Mouse (Mus musculus): ENCODE results near the gene A030003K21Rik. TPM values are rescaled to one million over a fixed set of nuclear protein-coding genes. Genes with fewer than 3 reads are reported as not detected.
"Not testable (repeated sequence)": the region's sequence is repeated elsewhere in the genome, so short reads cannot be mapped to it uniquely, and the experiment has no call there.

A030003K21Rik gene
- polyA plus RNA-seq, 1 experiment from 2014 or later: not detected

DNA sequence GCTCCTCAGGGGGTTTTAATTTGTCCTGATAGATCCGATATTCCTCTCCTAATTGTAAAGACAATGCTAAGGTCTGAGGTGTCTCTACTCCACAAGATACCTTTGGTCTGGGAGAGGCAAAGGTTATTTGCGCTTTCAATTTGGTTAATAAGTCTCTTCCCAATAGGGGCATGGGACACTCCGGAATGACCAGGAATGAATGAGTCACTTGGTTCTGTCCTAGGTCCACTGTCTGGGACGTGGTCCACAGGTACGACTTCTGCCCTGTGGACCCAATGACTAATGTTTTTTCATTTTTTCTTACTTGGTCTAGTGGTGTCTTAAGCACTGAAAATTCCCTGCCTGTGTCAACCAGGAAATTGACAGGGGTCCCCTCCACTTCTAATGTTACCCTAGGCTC is 4.5 kb downstream of the A030003K21Rik start:
- H3K9me3 ChIP-seq (replicated peaks; ENCODE audit: control insufficient read depth, low read length): peaks cover 11% of the 10 kb centered on the region
- 90% methylated on average over 5 of the region's 5 CpGs for WGBS
- no peak for ATAC-seq (replicated peaks; ENCODE audit: extremely low read depth, insufficient read depth, low FRiP score)
- H3K27ac ChIP-seq (ENCODE audit: low read length): no peak overlapping the region
- H3K4me1 ChIP-seq (ENCODE audit: control insufficient read depth, insufficient read depth, low read length): no peaks in the 10 kb centered on the region
- H3K4me3 ChIP-seq (ENCODE audit: low read length): no peak overlapping the region
- no peak overlapping the region for H3K9ac ChIP-seq (ENCODE audit: low read length)
- no peak overlapping the region for H3K4me2 ChIP-seq (ENCODE audit: low read depth, low read length)
- H3K27me3 ChIP-seq (ENCODE audit: control insufficient read depth, insufficient read depth, low read length): no peaks in the 10 kb centered on the region
- H3K36me3 ChIP-seq (ENCODE audit: control insufficient read depth, insufficient read depth): no peaks in the 10 kb centered on the region

DNA sequence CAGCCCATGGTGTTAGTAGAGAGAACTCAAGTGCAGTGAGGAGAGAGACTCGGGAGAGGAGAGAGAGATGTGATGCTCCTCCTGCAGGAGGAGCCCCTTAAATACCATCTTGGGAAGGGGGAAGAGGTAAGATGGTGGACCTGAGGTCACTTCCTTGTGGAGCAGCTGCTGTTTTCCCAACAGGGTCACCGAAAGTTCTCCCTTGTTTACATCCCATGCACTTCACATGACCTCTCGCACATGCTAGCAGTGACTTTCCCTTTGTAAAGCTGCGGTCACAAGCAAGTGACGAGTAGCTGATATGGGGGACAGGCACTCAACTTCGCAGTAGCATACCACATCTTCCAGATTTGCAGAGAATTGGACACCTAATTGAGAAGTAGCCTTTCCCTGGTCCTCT is 11.9 kb downstream of the A030003K21Rik start, which contains the start of gene Gm6217:
Gene Gm6217, minus strand, starts transcription at position 74 of the 400 bp plus-strand sequence.
- not testable (repeated sequence) for H3K4me2 ChIP-seq (ENCODE audit: low read depth, low read length); ATAC-seq (replicated peaks; ENCODE audit: extremely low read depth, insufficient read depth, low FRiP score)
- WGBS: no CpG with 5 or more reads among the region's 6 CpGs

DNA sequence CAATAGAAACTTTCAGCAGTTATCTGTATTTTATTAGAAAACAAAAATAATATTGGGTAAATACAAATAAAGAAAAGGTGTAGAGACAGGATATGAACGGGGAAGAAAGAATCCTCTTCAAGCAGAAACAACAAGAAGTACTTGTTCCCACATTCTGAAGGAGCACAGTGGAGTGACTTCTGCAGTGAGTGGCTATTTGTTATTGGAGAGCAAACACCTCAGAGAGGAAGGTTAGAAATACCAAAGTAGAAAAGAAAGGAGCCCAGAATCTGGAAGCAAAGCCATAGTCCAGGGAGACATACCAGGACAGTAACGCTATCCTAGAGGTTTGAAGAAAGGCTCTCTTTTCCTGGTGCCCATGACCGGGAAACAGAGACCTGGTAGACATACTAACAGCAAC is 12.6 kb downstream of the A030003K21Rik start:
- H3K9me3 ChIP-seq (replicated peaks; ENCODE audit: control insufficient read depth, low read length); H3K36me3 ChIP-seq (ENCODE audit: control insufficient read depth, insufficient read depth); H3K27me3 ChIP-seq (ENCODE audit: control insufficient read depth, insufficient read depth, low read length); ATAC-seq (replicated peaks; ENCODE audit: extremely low read depth, insufficient read depth, low FRiP score); H3K4me1 ChIP-seq (ENCODE audit: control insufficient read depth, insufficient read depth, low read length); H3K9ac ChIP-seq (ENCODE audit: low read length); H3K27ac ChIP-seq (ENCODE audit: low read length); H3K4me3 ChIP-seq (ENCODE audit: low read length); H3K4me2 ChIP-seq (ENCODE audit: low read depth, low read length): not testable (repeated sequence)
- 91% methylated on average over 3 of the region's 3 CpGs for WGBS

More for the DNA sequence above, 11.9 kb downstream of the A030003K21Rik start, which contains the start of gene Gm6217:
- H3K4me1 ChIP-seq (ENCODE audit: control insufficient read depth, insufficient read depth, low read length); H3K27me3 ChIP-seq (ENCODE audit: control insufficient read depth, insufficient read depth, low read length); H3K9ac ChIP-seq (ENCODE audit: low read length); H3K4me3 ChIP-seq (ENCODE audit: low read length); H3K36me3 ChIP-seq (ENCODE audit: control insufficient read depth, insufficient read depth); H3K27ac ChIP-seq (ENCODE audit: low read length); H3K9me3 ChIP-seq (replicated peaks; ENCODE audit: control insufficient read depth, low read length): not testable (repeated sequence)

DNA sequence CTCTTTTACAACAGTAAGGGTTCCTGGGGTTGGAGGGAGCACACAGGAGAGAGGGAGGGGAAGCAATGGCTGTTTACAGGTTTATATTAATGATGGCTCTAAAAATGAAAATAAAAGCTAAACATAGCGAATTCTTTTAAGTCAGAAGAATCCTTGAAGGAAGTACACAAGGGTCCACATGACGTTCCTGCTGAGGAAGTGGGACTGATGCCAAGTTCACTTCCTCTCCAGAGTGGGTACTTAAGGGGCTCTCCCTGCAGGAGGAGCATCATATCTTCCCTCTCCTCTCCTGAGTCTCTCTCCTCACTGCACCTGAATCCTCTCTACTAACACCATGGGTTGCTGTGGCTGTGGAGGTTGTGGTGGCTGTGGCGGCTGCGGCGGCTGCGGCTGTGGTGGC is 18.5 kb downstream of the A030003K21Rik start, which contains the start of gene A030014E15Rik:
Gene A030014E15Rik, plus strand, starts transcription at position 268 of the 400 bp plus-strand sequence.
- H3K9me3 ChIP-seq (replicated peaks; ENCODE audit: control insufficient read depth, low read length): no peaks in the 10 kb centered on the region
- H3K4me2 ChIP-seq (ENCODE audit: low read depth, low read length): no peak within 1 kb of the TSS
- no peaks in the 10 kb centered on the region for H3K4me1 ChIP-seq (ENCODE audit: control insufficient read depth, insufficient read depth, low read length)
- no peak within 1 kb of the TSS for H3K9ac ChIP-seq (ENCODE audit: low read length)
- 82% methylated on average over 6 of the region's 6 CpGs for WGBS
- no peak within 1 kb of the TSS for H3K27ac ChIP-seq (ENCODE audit: low read length)
- no peak for ATAC-seq (replicated peaks; ENCODE audit: extremely low read depth, insufficient read depth, low FRiP score)
- no peak within 1 kb of the TSS for H3K4me3 ChIP-seq (ENCODE audit: low read length)
- H3K36me3 ChIP-seq (ENCODE audit: control insufficient read depth, insufficient read depth): no peaks in the 10 kb centered on the region
- no peaks in the 10 kb centered on the region for H3K27me3 ChIP-seq (ENCODE audit: control insufficient read depth, insufficient read depth, low read length)

DNA sequence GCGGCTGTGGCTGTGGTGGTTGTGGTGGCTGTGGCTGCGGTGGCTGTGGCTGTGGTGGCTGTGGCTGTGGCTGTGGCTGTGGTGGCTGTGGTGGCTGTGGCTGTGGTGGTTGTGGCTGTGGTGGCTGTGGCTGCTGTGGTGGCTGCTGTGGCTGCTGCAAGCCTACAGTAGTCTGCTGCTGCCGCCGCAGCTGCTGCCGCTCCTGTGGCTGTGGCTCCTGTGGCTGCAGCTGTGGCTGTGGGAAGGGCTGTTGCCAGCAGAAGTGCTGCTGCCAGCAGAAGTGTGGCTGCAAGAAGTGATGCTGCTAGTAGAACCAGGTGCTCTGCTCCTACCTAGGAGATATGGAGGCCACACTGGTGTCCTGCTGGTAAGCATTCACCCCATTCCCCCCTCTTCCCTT is 29.8 kb downstream of the A030003K21Rik start:
- H3K27me3 ChIP-seq (ENCODE audit: control insufficient read depth, insufficient read depth, low read length); H3K27ac ChIP-seq (ENCODE audit: low read length); H3K36me3 ChIP-seq (ENCODE audit: control insufficient read depth, insufficient read depth); H3K4me1 ChIP-seq (ENCODE audit: control insufficient read depth, insufficient read depth, low read length); ATAC-seq (replicated peaks; ENCODE audit: extremely low read depth, insufficient read depth, low FRiP score); H3K9ac ChIP-seq (ENCODE audit: low read length); H3K4me3 ChIP-seq (ENCODE audit: low read length); H3K9me3 ChIP-seq (replicated peaks; ENCODE audit: control insufficient read depth, low read length); H3K4me2 ChIP-seq (ENCODE audit: low read depth, low read length): not testable (repeated sequence)
- WGBS: 86% methylated on average over 4 of the region's 5 CpGs

DNA sequence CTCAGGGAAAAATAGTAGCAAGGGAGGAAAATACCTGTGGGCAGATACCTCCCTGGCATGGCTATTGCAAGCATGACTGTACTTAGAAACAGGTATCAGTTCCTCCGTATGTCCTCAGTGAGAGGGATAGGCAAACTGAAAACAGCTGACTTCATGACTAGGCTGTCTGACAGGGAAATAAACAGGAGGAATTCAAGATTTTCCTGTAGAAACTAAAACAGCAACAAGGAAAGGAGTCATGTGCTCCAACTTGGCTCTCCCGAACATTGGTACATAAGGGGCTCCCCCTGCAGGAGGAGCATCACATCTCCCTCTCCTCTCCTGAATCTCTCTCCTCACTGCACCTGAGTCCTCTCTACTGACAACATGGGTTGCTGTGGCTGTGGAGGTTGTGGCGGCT is 30.2 kb downstream of the A030003K21Rik start, which contains the start of gene A030005L19Rik:
Gene A030005L19Rik, plus strand, starts transcription at position 301 of the 400 bp plus-strand sequence.
- Histone ChIP-seq H3K9ac (ENCODE audit: low read length) (no peak within 1 kb of the TSS), H3K27ac (ENCODE audit: low read length) (no peak within 1 kb of the TSS), H3K27me3 (ENCODE audit: control insufficient read depth, insufficient read depth, low read length) (no peaks in the 10 kb centered on the region), H3K4me3 (ENCODE audit: low read length) (no peak within 1 kb of the TSS), H3K36me3 (ENCODE audit: control insufficient read depth, insufficient read depth) (no peaks in the 10 kb centered on the region), H3K4me2 (ENCODE audit: low read depth, low read length) (no peak within 1 kb of the TSS), H3K4me1 (ENCODE audit: control insufficient read depth, insufficient read depth, low read length) (no peaks in the 10 kb centered on the region), H3K9me3 (replicated peaks; ENCODE audit: control insufficient read depth, low read length) (no peaks in the 10 kb centered on the region)
- ATAC-seq (replicated peaks; ENCODE audit: extremely low read depth, insufficient read depth, low FRiP score): no peak
- WGBS: 83% methylated on average over 3 of the region's 3 CpGs

DNA sequence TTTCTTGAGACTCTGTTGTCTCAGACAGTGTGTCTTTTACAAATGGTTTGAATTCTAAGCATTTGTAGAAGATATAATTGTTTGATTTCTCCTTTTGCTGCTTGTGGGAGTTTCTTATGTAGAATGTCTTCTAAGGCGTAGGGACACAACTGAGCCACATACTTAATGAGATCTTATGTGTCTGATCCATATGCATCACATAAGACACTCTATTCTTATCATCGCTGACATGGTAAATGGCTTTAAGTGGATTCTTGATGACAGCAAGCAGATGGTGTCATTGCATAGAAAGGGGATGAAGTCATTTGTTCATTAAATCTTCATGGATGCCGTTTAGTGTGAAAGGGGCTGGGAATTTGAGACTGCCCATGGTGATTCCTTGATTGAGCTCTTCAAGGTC is 37.3 kb downstream of the A030003K21Rik start:
- H3K36me3 ChIP-seq (ENCODE audit: control insufficient read depth, insufficient read depth): peaks cover 16% of the 10 kb centered on the region
- H3K27me3 ChIP-seq (ENCODE audit: control insufficient read depth, insufficient read depth, low read length): no peaks in the 10 kb centered on the region
- no peaks in the 10 kb centered on the region for H3K9me3 ChIP-seq (replicated peaks; ENCODE audit: control insufficient read depth, low read length)
- ATAC-seq (replicated peaks; ENCODE audit: extremely low read depth, insufficient read depth, low FRiP score): no peak
- H3K4me3 ChIP-seq (ENCODE audit: low read length): no peak overlapping the region
- 47% methylated on average over 3 of the region's 3 CpGs for WGBS
- H3K4me1 ChIP-seq (ENCODE audit: control insufficient read depth, insufficient read depth, low read length): no peaks in the 10 kb centered on the region
- H3K27ac ChIP-seq (ENCODE audit: low read length): no peak overlapping the region
- no peak overlapping the region for H3K4me2 ChIP-seq (ENCODE audit: low read depth, low read length)
- no peak overlapping the region for H3K9ac ChIP-seq (ENCODE audit: low read length)

DNA sequence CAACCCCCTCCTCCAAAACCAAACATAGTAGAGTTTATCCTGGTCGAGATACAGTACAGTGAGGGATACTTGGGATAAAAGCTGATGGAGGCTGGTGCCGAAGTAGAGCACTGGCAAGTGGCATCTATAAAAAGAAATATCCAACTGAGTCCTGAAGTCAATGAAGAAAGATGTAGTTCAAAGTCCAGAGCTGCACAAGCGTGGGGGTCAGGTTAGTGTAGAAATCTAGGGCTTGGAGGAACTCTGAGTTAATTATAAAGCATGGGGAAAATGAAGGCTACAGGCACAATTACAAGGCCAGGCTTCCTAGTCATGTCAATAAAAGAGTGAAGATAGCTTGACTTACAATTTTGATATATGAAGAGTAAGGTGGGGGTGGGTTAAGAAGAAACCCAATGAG is 42.0 kb downstream of the A030003K21Rik start:
- H3K9me3 ChIP-seq (replicated peaks; ENCODE audit: control insufficient read depth, low read length): no peaks in the 10 kb centered on the region
- WGBS: 90% methylated on average over 3 of the region's 3 CpGs
- no peak for ATAC-seq (replicated peaks; ENCODE audit: extremely low read depth, insufficient read depth, low FRiP score)
- peaks cover 19% of the 10 kb centered on the region for H3K36me3 ChIP-seq (ENCODE audit: control insufficient read depth, insufficient read depth)
- no peak overlapping the region for H3K4me3 ChIP-seq (ENCODE audit: low read length)
- H3K9ac ChIP-seq (ENCODE audit: low read length): no peak overlapping the region
- H3K27ac ChIP-seq (ENCODE audit: low read length): no peak overlapping the region
- H3K4me1 ChIP-seq (ENCODE audit: control insufficient read depth, insufficient read depth, low read length): no peaks in the 10 kb centered on the region
- no peaks in the 10 kb centered on the region for H3K27me3 ChIP-seq (ENCODE audit: control insufficient read depth, insufficient read depth, low read length)
- no peak overlapping the region for H3K4me2 ChIP-seq (ENCODE audit: low read depth, low read length)

DNA sequence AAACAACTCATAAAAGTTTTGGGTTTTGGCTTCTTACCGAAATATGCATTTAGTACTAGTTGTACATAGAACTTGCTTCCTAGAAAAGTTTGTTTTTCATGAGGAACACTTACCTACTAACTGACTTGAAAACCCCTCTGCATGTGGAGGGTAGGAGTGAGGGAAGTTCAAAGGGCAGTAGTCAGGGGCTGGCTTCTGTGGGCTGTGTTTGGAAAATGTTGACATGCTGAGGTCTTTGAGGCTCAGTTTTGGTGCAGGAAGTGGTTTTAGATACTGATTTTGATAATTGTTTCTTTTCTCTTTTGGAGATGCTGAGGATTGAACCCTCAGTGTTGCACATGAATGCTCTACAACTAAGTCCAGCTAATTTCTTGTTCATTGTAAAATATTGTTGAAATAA is 42.6 kb downstream of the A030003K21Rik start:
- Histone ChIP-seq H3K9ac (ENCODE audit: low read length) (no peak overlapping the region), H3K27ac (ENCODE audit: low read length) (no peak overlapping the region), H3K36me3 (ENCODE audit: control insufficient read depth, insufficient read depth) (peaks cover 19% of the 10 kb centered on the region), H3K4me3 (ENCODE audit: low read length) (no peak overlapping the region), H3K27me3 (ENCODE audit: control insufficient read depth, insufficient read depth, low read length) (no peaks in the 10 kb centered on the region), H3K9me3 (replicated peaks; ENCODE audit: control insufficient read depth, low read length) (no peaks in the 10 kb centered on the region), H3K4me2 (ENCODE audit: low read depth, low read length) (no peak overlapping the region), H3K4me1 (ENCODE audit: control insufficient read depth, insufficient read depth, low read length) (no peaks in the 10 kb centered on the region)
- no peak for ATAC-seq (replicated peaks; ENCODE audit: extremely low read depth, insufficient read depth, low FRiP score)
- 90% methylated on average over 1 of the region's 1 CpGs for WGBS
